Mouse (Mus musculus) cortical plate, adult 2 months (tissue): Measurements from ENCODE around the gene Ntn4. TPM values are rescaled to one million over a fixed set of nuclear protein-coding genes. Genes with fewer than 3 reads are reported as not detected.

Experiments
- H3K27ac ChIP-seq: fragments of 200-500 bp; 2 replicates; pipeline ENCODE4 v1.5.1; 2012; ENCODE audit warnings: low read length, control low read depth, inconsistent platforms; ENCODE audit not compliant: insufficient read depth
- H3K4me1 ChIP-seq: fragments of 200-500 bp; 2 replicates; pipeline ENCODE4 v1.6.1; 2011; ENCODE audit warnings: low read length; ENCODE audit not compliant: control insufficient read depth, insufficient read depth
- H3K4me3 ChIP-seq: fragments of 200-500 bp; 2 replicates; pipeline ENCODE4 v1.5.1; 2011; ENCODE audit warnings: mild to moderate bottlenecking, low read length, control low read depth; ENCODE audit not compliant: insufficient read depth
- CTCF ChIP-seq: fragments of 200-500 bp; IDR thresholded peaks from 2 replicates; pipeline ENCODE4 v1.5.1; 2011; ENCODE audit warnings: mild to moderate bottlenecking, control low read depth, low read length; ENCODE audit not compliant: insufficient read depth; ENCODE audit errors: extremely low read depth
- POLR2A ChIP-seq: fragments of 200-500 bp; IDR thresholded peaks from 2 replicates; pipeline ENCODE4 v1.6.1; 2011; ENCODE audit warnings: mild to moderate bottlenecking, low read length, control low read depth; ENCODE audit not compliant: insufficient read depth; ENCODE audit errors: extremely low read depth
- polyA plus RNA-seq: library from polyadenylated mRNA; depleted of rRNA; stranded (reverse); fragments of >200 nt; gene quantifications from 2 replicates; pipeline ENCODE4 v1.2.3, GENCODE M21; 2012

Gene Ntn4
- polyA plus RNA-seq, 1 experiment, result 5.7 TPM

DNA sequence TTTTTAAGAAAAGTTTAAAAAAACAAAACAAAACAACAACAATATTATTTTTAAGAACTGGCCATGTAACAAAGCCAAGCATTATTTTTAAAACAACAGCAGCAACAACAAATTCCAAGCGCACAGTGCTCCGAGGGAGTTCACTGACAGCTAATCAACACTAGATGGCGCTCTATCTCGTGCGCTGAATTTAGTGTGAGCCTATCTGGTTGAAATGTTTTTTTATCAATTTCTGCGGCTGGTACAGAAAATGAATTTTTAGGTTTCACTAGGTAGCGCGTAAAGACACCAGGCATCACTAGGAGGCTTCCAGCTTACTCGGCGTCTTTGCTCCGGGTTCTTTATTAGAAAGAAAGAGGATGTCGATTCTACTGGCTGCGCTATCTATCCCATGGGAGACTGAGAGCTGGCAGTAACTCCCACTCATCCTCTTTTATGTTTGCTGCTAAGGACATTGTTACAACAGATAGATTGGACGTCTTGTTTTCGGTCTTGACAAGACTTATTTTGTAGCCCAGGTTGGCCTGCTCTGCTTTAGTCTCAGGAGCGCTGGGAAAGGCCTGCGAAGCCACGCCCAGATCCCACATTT, 29.0 kb upstream of the Ntn4 start:
- H3K4me3 ChIP-seq, result no peak overlapping the region
- no peak overlapping the region for H3K27ac ChIP-seq
- H3K4me1 ChIP-seq, result no peaks in the 10 kb centered on the region
- TF ChIP-seq CTCF (peak; percentile 86), POLR2A (no peak)

DNA sequence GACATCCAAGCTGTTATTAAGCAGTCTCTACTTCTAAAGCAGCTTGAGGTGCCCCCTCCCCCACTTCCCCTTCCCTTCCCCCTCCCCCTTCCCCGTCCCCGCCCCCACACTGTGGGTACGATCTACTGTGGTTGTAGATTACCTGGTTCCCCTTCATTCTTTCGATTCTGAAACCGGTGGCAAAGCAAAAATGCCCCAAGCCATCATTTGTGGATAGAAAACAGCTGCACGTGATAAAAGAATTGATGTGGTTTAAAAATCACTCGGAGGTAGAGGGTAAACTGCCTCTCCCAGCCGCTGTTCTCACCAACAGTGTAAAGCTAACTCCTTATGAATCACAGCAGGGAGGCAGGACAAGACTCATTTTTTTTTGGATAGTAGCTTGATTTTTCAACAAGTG, 25.6 kb upstream of the Ntn4 start:
- no peak overlapping the region for H3K27ac ChIP-seq
- no peak overlapping the region for H3K4me3 ChIP-seq
- TF ChIP-seq CTCF (no peak), POLR2A (no peak)
- H3K4me1 ChIP-seq, result no peaks in the 10 kb centered on the region

DNA sequence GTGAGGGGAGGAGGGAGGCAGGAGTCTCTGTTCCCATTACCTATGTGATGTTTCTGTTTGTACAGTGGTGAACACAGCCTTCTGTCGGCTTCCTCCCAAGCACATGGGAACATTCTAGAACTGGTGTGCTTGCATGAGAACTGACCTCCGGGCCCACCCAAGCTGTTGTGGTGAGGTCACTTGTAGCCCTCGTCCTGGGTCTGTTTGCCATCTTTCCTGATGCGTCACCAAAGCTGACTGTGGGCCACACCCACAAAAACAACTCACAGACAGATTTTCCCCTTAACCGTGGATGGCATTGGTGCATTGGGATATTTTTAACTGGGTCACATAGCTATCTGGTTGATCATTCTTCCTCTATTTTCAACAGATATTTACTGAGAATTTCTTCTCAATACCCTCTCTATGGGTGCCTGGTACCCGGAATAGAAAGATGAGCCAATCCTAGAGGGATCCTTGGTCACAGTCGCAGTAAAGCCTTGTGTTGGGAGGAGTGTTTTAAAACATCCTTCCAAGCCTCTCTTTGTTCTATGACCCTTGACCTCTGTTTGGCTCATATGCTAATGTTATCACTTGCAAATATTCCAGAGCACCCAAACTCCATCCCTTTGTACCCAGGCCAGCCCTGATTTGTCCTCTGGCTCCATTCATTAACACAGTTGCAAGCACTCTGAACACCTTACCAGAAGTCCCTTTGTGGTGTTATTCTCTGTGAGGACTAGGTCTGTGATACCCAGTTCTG, 19.9 kb upstream of the Ntn4 start:
- no peak overlapping the region for H3K27ac ChIP-seq
- TF ChIP-seq POLR2A, result no peak
- no peak overlapping the region for H3K4me3 ChIP-seq
- H3K4me1 ChIP-seq, result no peaks in the 10 kb centered on the region

DNA sequence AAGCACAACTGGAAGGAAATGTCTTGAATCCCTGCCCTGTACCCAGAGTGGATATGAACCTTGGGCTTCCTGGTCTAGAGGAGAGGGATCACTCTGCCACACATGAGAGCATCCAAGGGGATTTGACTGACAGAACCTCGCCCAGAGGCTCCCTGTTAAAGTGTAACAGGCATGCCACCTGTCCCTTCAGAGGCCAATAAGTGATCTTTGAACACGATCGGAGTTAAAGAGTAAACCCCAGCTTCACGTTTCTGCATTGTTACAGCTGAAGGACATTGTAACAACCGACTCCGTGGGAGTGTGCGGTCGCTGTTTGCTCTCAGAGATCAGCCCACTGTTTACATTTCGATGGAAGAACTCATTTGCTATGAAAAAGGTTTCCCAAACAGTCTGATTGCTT, 16.8 kb upstream of the Ntn4 start:
- H3K27ac ChIP-seq, result no peak overlapping the region
- no peak overlapping the region for H3K4me3 ChIP-seq
- no peaks in the 10 kb centered on the region for H3K4me1 ChIP-seq
- no peak for TF ChIP-seq POLR2A
- TF ChIP-seq CTCF, result no peak

DNA sequence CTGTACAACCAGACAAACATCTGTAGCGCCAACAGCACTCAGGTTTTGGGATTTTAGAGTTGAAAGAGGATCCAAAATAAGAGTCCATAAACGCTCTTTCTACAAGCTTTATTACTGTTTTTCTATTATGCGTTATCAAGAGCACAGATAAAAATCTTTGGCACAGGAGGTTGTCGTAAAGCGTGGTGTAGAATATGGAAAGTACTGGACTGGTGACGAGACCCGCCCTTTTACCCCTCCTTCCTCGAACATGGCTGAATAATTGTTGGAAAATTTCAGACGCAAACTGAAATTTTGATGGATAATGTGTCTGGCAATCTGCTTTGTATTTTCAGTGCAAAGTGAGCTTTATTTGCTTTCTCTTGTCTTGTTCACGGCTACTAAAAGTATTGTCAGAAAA, 16.3 kb upstream of the Ntn4 start:
- Histone ChIP-seq H3K27ac (no peak overlapping the region), H3K4me1 (no peaks in the 10 kb centered on the region), H3K4me3 (no peak overlapping the region)
- TF ChIP-seq POLR2A (no peak), CTCF (no peak)

DNA sequence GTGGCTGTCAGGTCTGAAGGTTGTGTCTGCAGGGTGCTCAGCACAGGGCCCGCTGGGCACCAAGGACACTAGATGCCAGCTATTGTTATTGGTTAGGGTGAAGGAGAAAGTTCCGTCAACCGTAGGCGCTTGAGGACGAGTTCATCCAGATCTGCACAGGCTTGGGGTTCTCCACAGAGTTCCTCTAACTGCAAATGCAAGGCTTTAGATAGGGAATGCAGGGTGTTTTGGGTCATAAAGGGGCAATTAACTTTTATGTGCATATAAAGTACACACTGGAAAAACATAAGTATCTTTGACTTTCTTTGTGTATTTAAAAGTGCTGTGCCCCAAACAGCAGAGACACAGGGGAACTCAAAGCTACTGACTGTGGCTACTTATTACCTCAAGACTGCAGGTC, 10.2 kb upstream of the Ntn4 start:
- no peak overlapping the region for H3K4me3 ChIP-seq
- no peak overlapping the region for H3K27ac ChIP-seq
- TF ChIP-seq POLR2A, result no peak
- TF ChIP-seq CTCF, result no peak
- no peaks in the 10 kb centered on the region for H3K4me1 ChIP-seq

DNA sequence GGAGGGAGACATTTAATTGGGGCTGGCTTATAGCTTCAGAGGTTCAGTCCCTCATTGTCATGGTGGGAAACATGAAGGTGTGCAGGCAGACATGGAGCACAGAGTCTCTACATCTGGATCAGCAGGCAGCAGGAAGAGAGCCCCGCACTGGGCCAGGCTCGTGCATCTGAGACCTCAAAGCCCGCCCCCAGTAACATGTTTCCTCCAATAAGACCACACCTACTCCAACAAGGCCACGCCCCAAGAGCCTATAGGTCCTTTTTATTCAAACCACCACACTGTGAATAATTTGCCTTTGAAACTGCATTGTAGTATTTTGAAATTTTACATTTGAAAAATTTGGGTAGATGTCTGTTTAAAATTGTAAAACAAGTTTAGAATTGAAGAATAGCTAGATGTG, 8.4 kb upstream of the Ntn4 start:
- H3K4me1 ChIP-seq, result no peaks in the 10 kb centered on the region
- no peak overlapping the region for H3K27ac ChIP-seq
- TF ChIP-seq POLR2A (no peak), CTCF (no peak)
- no peak overlapping the region for H3K4me3 ChIP-seq

DNA sequence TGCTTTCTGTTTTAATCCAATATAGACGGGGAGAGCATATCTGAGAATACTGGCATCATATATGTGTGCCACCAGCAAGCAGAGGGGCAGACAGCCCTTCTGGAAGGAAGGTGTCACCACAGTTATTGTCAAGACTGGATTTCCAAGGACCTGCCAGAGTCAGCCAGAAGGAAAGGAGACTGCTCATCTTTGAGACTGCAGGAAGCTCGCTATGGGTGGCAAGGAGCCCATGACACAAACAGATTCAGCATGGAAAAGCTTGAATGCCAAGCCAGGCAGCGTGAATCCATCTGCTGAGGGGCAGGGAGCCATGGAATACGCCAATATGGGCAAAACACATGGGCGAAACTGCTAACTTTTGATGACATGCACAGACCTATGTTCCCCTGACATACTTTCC, 6.9 kb upstream of the Ntn4 start:
- Histone ChIP-seq H3K4me3 (no peak overlapping the region), H3K4me1 (no peaks in the 10 kb centered on the region), H3K27ac (no peak overlapping the region)
- no peak for TF ChIP-seq CTCF
- no peak for TF ChIP-seq POLR2A

DNA sequence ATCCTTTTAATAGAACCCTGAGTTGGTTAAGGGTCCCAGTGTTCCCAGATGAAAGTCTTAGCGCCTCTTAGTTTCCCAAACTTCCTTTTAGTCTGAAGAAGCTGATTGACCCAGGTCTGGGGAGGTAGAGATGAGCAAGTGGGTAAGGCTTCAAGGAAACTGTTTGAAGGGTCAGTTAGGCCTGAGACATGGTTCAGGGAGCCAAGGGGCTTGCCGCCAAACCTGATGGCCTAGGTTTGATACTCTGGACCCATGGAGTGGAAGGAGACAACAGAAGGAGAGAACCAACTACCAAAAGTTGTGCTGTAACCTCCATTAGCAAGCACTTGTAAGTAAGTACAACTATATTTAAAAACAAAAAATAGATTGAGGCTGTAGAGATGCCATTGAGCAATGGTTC, 6.5 kb upstream of the Ntn4 start:
- no peaks in the 10 kb centered on the region for H3K4me1 ChIP-seq
- H3K27ac ChIP-seq, result no peak overlapping the region
- no peak overlapping the region for H3K4me3 ChIP-seq
- no peak for TF ChIP-seq CTCF
- no peak for TF ChIP-seq POLR2A

DNA sequence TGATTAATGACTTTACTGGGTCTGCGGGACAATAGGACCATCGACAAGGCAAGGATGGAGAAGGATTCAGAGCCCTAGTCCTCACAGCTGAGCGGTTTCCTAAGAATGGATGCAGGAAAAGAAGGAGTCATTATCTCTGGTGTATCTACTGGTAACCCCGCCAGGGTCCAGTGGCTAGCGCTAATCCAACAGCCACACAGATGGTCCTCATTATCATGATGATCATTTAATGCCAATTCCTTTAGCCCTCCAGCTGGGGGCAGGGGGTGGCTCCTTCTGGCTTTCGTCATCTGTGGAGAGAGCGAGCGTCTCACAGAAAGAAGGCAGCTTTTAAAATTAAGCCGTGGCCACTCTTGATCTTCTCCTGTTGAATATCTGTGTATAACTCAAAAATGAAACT, 4.5 kb upstream of the Ntn4 start:
- H3K27ac ChIP-seq, result no peak overlapping the region
- H3K4me3 ChIP-seq, result no peak overlapping the region
- H3K4me1 ChIP-seq, result no peaks in the 10 kb centered on the region
- TF ChIP-seq POLR2A, result no peak
- TF ChIP-seq CTCF, result no peak
